11 mouse cellular contexts compared by ENCODE assay signal in the genomic region with DNA sequence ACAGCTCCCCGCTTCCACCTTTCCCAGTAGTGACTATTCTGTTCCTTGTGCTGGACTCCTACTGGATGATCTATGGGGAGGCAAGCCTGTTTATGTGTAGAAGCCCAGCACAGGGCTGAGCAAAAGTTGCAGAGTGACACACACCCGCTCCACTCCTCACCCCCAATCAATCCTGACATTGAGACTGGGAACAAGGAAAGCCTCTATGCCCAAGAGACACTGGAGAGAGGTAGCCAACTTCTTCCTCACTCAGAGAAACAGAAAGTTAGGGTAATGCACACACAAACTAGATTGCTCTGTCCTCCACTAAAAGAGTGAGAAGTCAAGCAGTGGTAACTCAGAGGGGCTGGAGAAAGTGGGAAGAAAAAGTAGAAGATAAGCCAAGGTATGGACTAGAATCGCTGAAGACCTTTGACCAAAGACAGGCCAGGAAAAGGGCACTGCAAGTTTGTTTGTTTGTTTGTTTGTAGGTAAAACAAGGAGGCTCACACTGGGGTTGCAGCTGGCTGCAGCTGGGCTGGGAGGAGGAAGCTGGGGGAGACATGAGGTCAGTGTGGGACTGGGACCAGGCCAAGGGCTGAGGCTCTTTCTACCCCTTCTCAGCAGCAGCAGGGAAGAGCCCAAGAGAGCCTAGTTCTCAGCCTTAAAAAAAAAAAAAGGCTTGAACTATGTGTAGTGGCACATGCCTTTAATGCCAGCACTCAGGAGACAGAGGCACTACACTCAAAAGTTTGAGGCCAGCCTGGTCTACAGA. TPM values are rescaled to one million over a fixed set of nuclear protein-coding genes. Genes with fewer than 3 reads are reported as not detected.
DNase-seq lines count a peak whose midpoint lies in the region; ATAC-seq and TF ChIP-seq lines count a peak whose summit lies in the region.
"Had no signal": no experiment of that assay in that cellular context is flagged by ENCODE, and none has a peak within 500 bp of the region (broad histone marks: within the 10 kb centered on the region; RNA-seq: fewer than 3 reads in every experiment).

No protein-coding gene starts in this region.

- H3K27me3 ChIP-seq in testis, adult 2 months (ENCODE audit: control insufficient read depth, insufficient read depth, low read length): no peaks in the 10 kb centered on the region
- no peaks in the 10 kb centered on the region for H3K27me3 ChIP-seq in heart, embryonic 15.5 days
- no peaks in the 10 kb centered on the region for H3K27me3 ChIP-seq in liver, embryonic 14.5 days (ENCODE audit: control insufficient read depth, insufficient read depth, low read length)
- H3K27me3 ChIP-seq: midbrain, embryonic 12.5 days had no signal

- WGBS in heart, embryonic 15.5 days: 80% methylated on average over 3 of the region's 3 CpGs
- WGBS in liver, embryonic 14.5 days (ENCODE audit: insufficient replicate concordance): 49% methylated on average over 3 of the region's 3 CpGs

- peak overlapping the region; percentile 52 for H3K27ac ChIP-seq in testis, adult 2 months (ENCODE audit: control insufficient read depth, insufficient read depth, low read depth, low read length)
- H3K27ac ChIP-seq in heart, embryonic 15.5 days: peak overlapping the region; percentile 65
- H3K27ac ChIP-seq in liver, embryonic 14.5 days: no peak overlapping the region
- H3K27ac ChIP-seq: midbrain, embryonic 12.5 days had no signal

- no peaks in the 10 kb centered on the region for H3K9me3 ChIP-seq in heart, embryonic 15.5 days (replicated peaks)
- H3K9me3 ChIP-seq in liver, embryonic 14.5 days (ENCODE audit: control insufficient read depth, low read length): no peaks in the 10 kb centered on the region
- H3K9me3 ChIP-seq: midbrain, embryonic 12.5 days had no signal

- H3K9ac ChIP-seq in heart, embryonic 15.5 days: no peak overlapping the region
- H3K9ac ChIP-seq in liver, embryonic 14.5 days (replicated peaks): no peak overlapping the region

- no peaks in the 10 kb centered on the region for H3K36me3 ChIP-seq in testis, adult 2 months (ENCODE audit: control insufficient read depth, insufficient read depth, low read length)
- H3K36me3 ChIP-seq in heart, embryonic 15.5 days: peaks cover 15% of the 10 kb centered on the region; the same call in 1 of the 2 replicates
- H3K36me3 ChIP-seq in liver, embryonic 14.5 days (replicated peaks; ENCODE audit: control insufficient read depth, insufficient read depth, low read depth): peaks cover 12% of the 10 kb centered on the region

- TF ChIP-seq CTCF in testis, adult 2 months (IDR thresholded peaks at IDR 0.05; ENCODE audit: control insufficient read depth, insufficient read depth, insufficient replicate concordance, low read depth, low read length): no peak
- TF ChIP-seq CTCF in liver, embryonic 14.5 days (IDR thresholded peaks at IDR 0.05; ENCODE audit: low read depth): no peak

- no peak for TF ChIP-seq POLR2A in testis, adult 2 months (IDR thresholded peaks at IDR 0.05; ENCODE audit: control insufficient read depth, low read depth, low read length)

- TF ChIP-seq EP300 in liver, embryonic 14.5 days (IDR thresholded peaks at IDR 0.05; ENCODE audit: low read depth): no peak

- H3K4me1 ChIP-seq in testis, adult 2 months (ENCODE audit: control insufficient read depth, insufficient read depth, low read length): peaks cover 24% of the 10 kb centered on the region
- peaks cover 72% of the 10 kb centered on the region for H3K4me1 ChIP-seq in heart, embryonic 15.5 days (replicated peaks)
- H3K4me1 ChIP-seq in liver, embryonic 14.5 days (replicated peaks; ENCODE audit: control insufficient read depth in 2 of 2, insufficient read depth in 2 of 2, low read length in 1 of 2): peaks cover 51 to 70% of the 10 kb centered on the region in 2 experiments

- no peak overlapping the region for H3K4me3 ChIP-seq in testis, adult 2 months (ENCODE audit: control insufficient read depth, low read depth, low read length)
- H3K4me3 ChIP-seq in heart, embryonic 15.5 days: no peak overlapping the region
- H3K4me3 ChIP-seq in liver, embryonic 14.5 days (ENCODE audit: insufficient read depth in 1 of 2, low read depth in 2 of 2, low read length in 2 of 2): no peak overlapping the region
- H3K4me3 ChIP-seq: midbrain, embryonic 12.5 days had no signal

- DNase-seq in testis, postnatal 14 days (ENCODE audit: low spot score): no peak
- no peak for DNase-seq in liver, embryonic 14.5 days (ENCODE audit: low read depth in 3 of 3, low spot score in 3 of 3)
- no peak for DNase-seq in thymus, postnatal 0 days (ENCODE audit: low spot score)
- DNase-seq in layer of hippocampus, adult 18-20 months (ENCODE audit: low spot score in 2 of 2): no peak
- no peak for DNase-seq in cerebellum, adult 8-10 months
- DNase-seq: cerebellum, adult 18-20 months; right cerebral cortex, postnatal 4 days had no signal

- no peak for ATAC-seq in heart, embryonic 15.5 days (replicated peaks; ENCODE audit: insufficient number of reproducible peaks, insufficient read depth, low FRiP score, low read depth)
- no peak for ATAC-seq in liver, embryonic 14.5 days (ENCODE audit: insufficient read depth)
- ATAC-seq in megakaryocyte-erythroid progenitor cell, adult 5-6 weeks (replicated peaks; ENCODE audit: low FRiP score, low TSS enrichment, poor library complexity, severe bottlenecking): no peak

- H3K4me2 ChIP-seq in heart, embryonic 15.5 days: no peak overlapping the region
- H3K4me2 ChIP-seq in liver, embryonic 14.5 days (ENCODE audit: low read depth): peak overlapping the region; percentile 14; the same call in 1 of the 2 replicates
- H3K4me2 ChIP-seq: midbrain, embryonic 12.5 days had no signal

RNA-seq across cellular contexts. Expression of gene Rhog, which starts 10.9 kb away (rescaled TPM):
- polyA plus RNA-seq in testis, adult 2 months (2012; rRNA removed): 11.2 and 13.2 TPM in 2 replicates
- polyA plus RNA-seq in heart, embryonic 15.5 days (2015; fragmentation: Nextera tagmentation; extraction: Ambion mirVana): 37.6 and 53.6 TPM in 2 replicates
- polyA plus RNA-seq in liver, embryonic 14.5 days (2012; rRNA removed): 31.4 and 35.9 TPM in 2 replicates
- polyA plus RNA-seq in liver, embryonic 14.5 days (2014; fragmentation: Nextera tagmentation; extraction: Ambion mirVana): 53.4 and 55.6 TPM in 2 replicates
- total RNA-seq in megakaryocyte-erythroid progenitor cell, adult 5-6 weeks (2014; fragmentation: Nextera tagmentation): 145 and 157 TPM in 2 replicates
- total RNA-seq in megakaryocyte-erythroid progenitor cell, adult 5-6 weeks (2017): 20.5 and 38.6 TPM in 2 replicates
- 184 and 188 TPM in 2 replicates for polyA plus RNA-seq in thymus, postnatal 0 days (2015; fragmentation: Nextera tagmentation; extraction: Ambion mirVana)
- total RNA-seq in layer of hippocampus, adult 18-20 months (2021): 10 to 100 TPM; 27.8 to 32.9 TPM

RNA-seq across cellular contexts. Expression of gene Stim1, which starts 22.6 kb away (rescaled TPM):
- 127 and 130 TPM in 2 replicates for polyA plus RNA-seq in testis, adult 2 months (2012; rRNA removed)
- 14.7 and 16.5 TPM in 2 replicates for polyA plus RNA-seq in heart, embryonic 15.5 days (2015; fragmentation: Nextera tagmentation; extraction: Ambion mirVana)
- 6.9 and 7.9 TPM in 2 replicates for polyA plus RNA-seq in liver, embryonic 14.5 days (2012; rRNA removed)
- 9.3 and 11.2 TPM in 2 replicates for polyA plus RNA-seq in liver, embryonic 14.5 days (2014; fragmentation: Nextera tagmentation; extraction: Ambion mirVana)
- 23.4 and 37.7 TPM in 2 replicates for total RNA-seq in megakaryocyte-erythroid progenitor cell, adult 5-6 weeks (2014; fragmentation: Nextera tagmentation)
- total RNA-seq in megakaryocyte-erythroid progenitor cell, adult 5-6 weeks (2017): 18.4 and 19.4 TPM in 2 replicates
- 37.5 and 42.1 TPM in 2 replicates for polyA plus RNA-seq in thymus, postnatal 0 days (2015; fragmentation: Nextera tagmentation; extraction: Ambion mirVana)
- 10 to 100 TPM; 66.7 to 71.6 TPM for total RNA-seq in layer of hippocampus, adult 18-20 months (2021)

RNA-seq across cellular contexts. Expression of gene Pgap2, which starts 35.0 kb away (rescaled TPM):
- polyA plus RNA-seq in testis, adult 2 months (2012; rRNA removed): 304 and 321 TPM in 2 replicates
- 50.8 and 59.0 TPM in 2 replicates for polyA plus RNA-seq in heart, embryonic 15.5 days (2015; fragmentation: Nextera tagmentation; extraction: Ambion mirVana)
- polyA plus RNA-seq in liver, embryonic 14.5 days (2012; rRNA removed): 14.5 and 15.4 TPM in 2 replicates
- polyA plus RNA-seq in liver, embryonic 14.5 days (2014; fragmentation: Nextera tagmentation; extraction: Ambion mirVana): 18.0 and 20.2 TPM in 2 replicates
- 40.0 and 41.2 TPM in 2 replicates for total RNA-seq in megakaryocyte-erythroid progenitor cell, adult 5-6 weeks (2014; fragmentation: Nextera tagmentation)
- total RNA-seq in megakaryocyte-erythroid progenitor cell, adult 5-6 weeks (2017): 17.5 and 21.8 TPM in 2 replicates
- polyA plus RNA-seq in thymus, postnatal 0 days (2015; fragmentation: Nextera tagmentation; extraction: Ambion mirVana): 54.3 and 59.6 TPM in 2 replicates
- total RNA-seq in layer of hippocampus, adult 18-20 months (2021): 10 to 100 TPM; 27.8 to 29.5 TPM

RNA-seq across cellular contexts. Expression of gene Nup98, which starts 35.0 kb away (rescaled TPM):
- 126 and 133 TPM in 2 replicates for polyA plus RNA-seq in testis, adult 2 months (2012; rRNA removed)
- polyA plus RNA-seq in heart, embryonic 15.5 days (2015; fragmentation: Nextera tagmentation; extraction: Ambion mirVana): 17.8 and 22.0 TPM in 2 replicates
- 7.0 and 8.8 TPM in 2 replicates for polyA plus RNA-seq in liver, embryonic 14.5 days (2012; rRNA removed)
- 16.3 and 17.4 TPM in 2 replicates for polyA plus RNA-seq in liver, embryonic 14.5 days (2014; fragmentation: Nextera tagmentation; extraction: Ambion mirVana)
- total RNA-seq in megakaryocyte-erythroid progenitor cell, adult 5-6 weeks (2014; fragmentation: Nextera tagmentation): 71.1 and 73.6 TPM in 2 replicates
- total RNA-seq in megakaryocyte-erythroid progenitor cell, adult 5-6 weeks (2017): 50.4 and 59.9 TPM in 2 replicates
- polyA plus RNA-seq in thymus, postnatal 0 days (2015; fragmentation: Nextera tagmentation; extraction: Ambion mirVana): 21.1 and 24.3 TPM in 2 replicates
- total RNA-seq in layer of hippocampus, adult 18-20 months (2021): 10 to 100 TPM; 41.3 to 43.9 TPM
